Mouse (Mus musculus) intestine, postnatal 0 days (tissue): Measurements from ENCODE around the gene Cry1. TPM values are rescaled to one million over a fixed set of nuclear protein-coding genes. Genes with fewer than 3 reads are reported as not detected.

ENCODE experiments used
- ATAC-seq: fragments of 200-750 bp; cut with Nextera tagmentation; 2 replicates; pipeline ENCODE4 v1.8.0; 2017; ENCODE audit warnings: mild to moderate bottlenecking, moderate TSS enrichment, moderate library complexity
- H3K27ac ChIP-seq: fragments of 300-500 bp; sonication (generic); 2 replicates; pipeline ENCODE4 v1.5.1; 2014; ENCODE audit warnings: mild to moderate bottlenecking, low read depth, low read length, moderate library complexity
- H3K27me3 ChIP-seq: fragments of 300-500 bp; sonication (generic); replicated peaks from 2 replicates; pipeline ENCODE4 v1.6.1; 2014; ENCODE audit warnings: low read length, mixed read lengths; ENCODE audit not compliant: control insufficient read depth, insufficient read depth
- H3K36me3 ChIP-seq: fragments of 300-500 bp; sonication (generic); 2 replicates; pipeline ENCODE4 v1.6.1; 2014; ENCODE audit warnings: mild to moderate bottlenecking, moderate library complexity; ENCODE audit not compliant: control insufficient read depth, insufficient read depth
- H3K4me1 ChIP-seq: fragments of 300-500 bp; sonication (generic); replicated peaks from 2 replicates; pipeline ENCODE4 v1.6.1; 2014; ENCODE audit warnings: antibody characterized with exemption, low read length, mixed read lengths; ENCODE audit not compliant: control insufficient read depth, insufficient read depth
- H3K4me2 ChIP-seq: fragments of 300-500 bp; sonication (generic); replicated peaks from 2 replicates; pipeline ENCODE4 v1.6.1; 2014; ENCODE audit warnings: low read depth, mild to moderate bottlenecking, moderate library complexity
- H3K4me3 ChIP-seq: fragments of 300-500 bp; sonication (generic); 2 replicates; pipeline ENCODE4 v1.5.1; 2014; ENCODE audit warnings: low read depth, low read length
- H3K9ac ChIP-seq: fragments of 300-500 bp; sonication (generic); 2 replicates; pipeline ENCODE4 v1.6.1; 2014; ENCODE audit warnings: mild to moderate bottlenecking, low read depth, low read length
- H3K9me3 ChIP-seq: fragments of 300-500 bp; sonication (generic); 2 replicates; pipeline ENCODE4 v1.6.1; 2016; ENCODE audit warnings: mixed run types; ENCODE audit not compliant: control insufficient read depth
- CTCF ChIP-seq: sonication (generic); IDR thresholded peaks from 2 replicates; pipeline ENCODE4 v1.5.1; 2016; ENCODE audit warnings: low read depth, mild to moderate bottlenecking, control low read depth, antibody characterized with exemption, moderate library complexity
- WGBS: fragments of 180-500 bp; shearing (Covaris S2); extraction: QIAGEN DNeasy Blood & Tissue Kit; methylation state at CpG from one replicate; pipeline ENCODE4 v1.1.7; 2014; 5-methylcytosine and 5-hydroxymethylcytosine counted together
- polyA plus RNA-seq: library from polyadenylated mRNA; unstranded; fragments of >200 nt; fragmentation: Nextera tagmentation; extraction: Ambion mirVana; gene quantifications from 2 replicates; pipeline ENCODE4 v1.2.1, GENCODE M21; 2015

The Cry1 gene
- polyA plus RNA-seq, 1 experiment from 2014 or later, result 18.6 TPM

DNA sequence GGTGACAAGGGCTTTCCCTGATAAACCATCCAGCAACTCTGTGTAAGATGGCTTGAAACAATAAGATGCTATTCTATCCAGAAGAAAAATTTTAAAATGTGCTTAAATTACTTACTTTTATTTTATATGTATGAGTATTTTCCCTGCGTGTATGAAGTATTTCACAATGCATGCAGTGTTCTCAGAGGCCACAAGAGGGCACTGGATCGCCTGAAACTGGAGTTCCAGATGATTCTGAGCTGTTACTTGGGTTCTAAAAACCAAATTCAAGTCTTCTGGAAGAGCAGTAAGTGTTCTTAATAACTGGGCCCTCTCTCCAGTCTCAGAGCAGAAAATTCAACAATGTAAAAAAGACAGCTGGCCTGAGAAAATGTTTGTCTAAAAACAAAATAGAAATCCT lies 30.7 kb downstream of the Cry1 start:
- Histone ChIP-seq H3K4me1 (no peaks in the 10 kb centered on the region), H3K27ac (no peak overlapping the region), H3K4me3 (no peak overlapping the region), H3K4me2 (no peak overlapping the region), H3K9ac (no peak overlapping the region), H3K27me3 (no peaks in the 10 kb centered on the region), H3K36me3 (0 out of 2 replicates have a peak, but pooled peaks cover 3% of the 10 kb centered on the region), H3K9me3 (no peaks in the 10 kb centered on the region)
- ATAC-seq, result no peak
- TF ChIP-seq CTCF, result peak; percentile 86
- WGBS, result 9% methylated on average over 2 of the region's 2 CpGs

DNA sequence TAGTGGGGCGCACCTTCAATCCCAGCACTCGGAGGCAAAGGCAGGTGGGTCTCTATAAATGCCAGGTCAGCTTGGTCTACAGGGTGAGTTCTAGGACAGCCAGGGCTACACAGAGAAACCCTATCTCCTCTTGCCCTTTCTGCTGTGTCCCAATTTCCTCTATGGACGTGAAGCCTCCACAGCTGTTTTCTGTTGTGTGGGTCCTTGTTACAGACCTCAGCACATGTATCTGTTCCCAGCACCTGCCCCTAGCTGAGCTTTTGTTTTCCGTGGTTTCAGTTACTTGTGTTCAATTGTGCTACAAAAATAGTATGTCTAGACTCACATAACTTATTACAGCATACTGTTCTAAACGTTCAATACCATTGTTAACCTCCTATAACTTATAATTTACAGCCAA lies 35.6 kb downstream of the Cry1 start:
- 87% methylated on average over 5 of the region's 5 CpGs for WGBS
- Histone ChIP-seq H3K27me3 (no peaks in the 10 kb centered on the region), H3K9ac (no peak overlapping the region), H3K4me2 (no peak overlapping the region), H3K27ac (no peak overlapping the region), H3K4me3 (no peak overlapping the region), H3K4me1 (no peaks in the 10 kb centered on the region), H3K9me3 (no peaks in the 10 kb centered on the region), H3K36me3 (peaks cover 30% of the 10 kb centered on the region)
- no peak for ATAC-seq
- no peak for TF ChIP-seq CTCF

DNA sequence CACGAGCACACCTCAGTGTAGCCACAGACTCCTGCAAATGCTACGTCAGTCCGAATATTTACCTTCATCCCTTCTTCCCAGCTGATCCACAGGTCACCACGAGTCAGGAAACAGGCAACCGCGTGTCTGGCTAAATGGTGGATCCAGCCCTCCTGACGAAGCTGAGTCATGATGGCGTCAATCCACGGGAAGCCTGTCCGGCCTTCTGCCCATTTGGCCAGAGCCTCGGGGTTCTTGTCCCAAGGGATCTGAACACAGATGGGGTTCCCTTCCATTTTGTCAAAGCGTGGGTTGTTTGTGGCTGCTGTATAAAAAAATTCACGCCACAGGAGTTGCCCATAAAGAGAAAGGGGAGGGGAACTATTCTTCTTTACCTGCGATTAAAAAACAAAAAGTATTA lies 38.6 kb downstream of the Cry1 start:
- Histone ChIP-seq H3K27ac (no peak overlapping the region), H3K27me3 (no peaks in the 10 kb centered on the region), H3K4me3 (no peak overlapping the region), H3K4me1 (no peaks in the 10 kb centered on the region), H3K9me3 (no peaks in the 10 kb centered on the region), H3K9ac (no peak overlapping the region), H3K4me2 (no peak overlapping the region), H3K36me3 (peaks cover 51% of the 10 kb centered on the region)
- ATAC-seq, result no peak
- no peak for TF ChIP-seq CTCF
- 87% methylated on average over 14 of the region's 14 CpGs for WGBS

DNA sequence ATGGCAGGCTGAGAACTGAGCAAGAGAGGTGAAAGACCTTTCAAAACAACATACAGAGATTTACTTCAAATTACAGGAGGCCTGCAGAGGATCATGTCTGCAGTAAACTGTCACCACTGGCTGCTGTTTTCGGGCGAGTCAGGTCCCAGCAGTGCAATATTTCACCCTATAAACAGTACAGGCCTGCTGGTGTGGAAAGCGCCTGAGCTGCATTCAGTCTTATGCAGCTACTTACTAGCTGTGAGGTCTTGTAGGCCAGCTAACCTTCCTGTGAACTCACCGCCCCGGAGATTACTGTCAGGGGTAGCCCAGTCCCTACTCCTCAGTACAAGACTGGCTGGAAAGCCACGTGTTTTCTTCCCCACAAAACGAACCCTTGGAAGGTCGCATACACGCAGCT lies 43.4 kb downstream of the Cry1 start:
- Histone ChIP-seq H3K27me3 (no peaks in the 10 kb centered on the region), H3K4me1 (no peaks in the 10 kb centered on the region), H3K27ac (no peak overlapping the region), H3K4me2 (no peak overlapping the region), H3K9ac (no peak overlapping the region), H3K9me3 (no peaks in the 10 kb centered on the region), H3K36me3 (peaks cover 36% of the 10 kb centered on the region), H3K4me3 (no peak overlapping the region)
- no peak for ATAC-seq
- no peak for TF ChIP-seq CTCF
- 66% methylated on average over 9 of the region's 9 CpGs for WGBS

DNA sequence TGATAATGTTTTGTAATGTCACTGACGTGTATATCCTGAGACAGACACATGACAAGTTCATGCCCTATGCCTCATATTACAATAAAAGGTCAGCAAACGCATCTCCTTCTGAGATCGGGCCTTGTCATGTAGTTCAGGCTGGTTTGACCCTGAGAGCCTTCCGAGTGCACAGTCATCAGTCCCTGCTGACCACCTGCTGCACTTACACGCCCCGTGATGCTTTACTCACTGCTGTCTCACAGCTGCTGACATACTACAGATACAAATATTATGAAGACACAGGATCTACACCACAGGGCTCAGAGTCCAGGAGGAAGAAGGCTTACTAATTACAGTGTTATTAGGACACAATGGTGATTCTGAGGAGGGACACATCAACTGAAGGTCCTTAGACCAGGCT lies 48.3 kb downstream of the Cry1 start:
- H3K27ac ChIP-seq, result no peak overlapping the region
- ATAC-seq, result no peak
- H3K4me2 ChIP-seq, result no peak overlapping the region
- H3K4me3 ChIP-seq, result no peak overlapping the region
- WGBS, result 79% methylated on average over 6 of the region's 6 CpGs
- no peaks in the 10 kb centered on the region for H3K27me3 ChIP-seq
- peaks cover 13% of the 10 kb centered on the region; the same call in 1 of the 2 replicates for H3K36me3 ChIP-seq
- no peaks in the 10 kb centered on the region for H3K9me3 ChIP-seq
- no peak overlapping the region for H3K9ac ChIP-seq
- H3K4me1 ChIP-seq, result no peaks in the 10 kb centered on the region
- TF ChIP-seq CTCF, result no peak

DNA sequence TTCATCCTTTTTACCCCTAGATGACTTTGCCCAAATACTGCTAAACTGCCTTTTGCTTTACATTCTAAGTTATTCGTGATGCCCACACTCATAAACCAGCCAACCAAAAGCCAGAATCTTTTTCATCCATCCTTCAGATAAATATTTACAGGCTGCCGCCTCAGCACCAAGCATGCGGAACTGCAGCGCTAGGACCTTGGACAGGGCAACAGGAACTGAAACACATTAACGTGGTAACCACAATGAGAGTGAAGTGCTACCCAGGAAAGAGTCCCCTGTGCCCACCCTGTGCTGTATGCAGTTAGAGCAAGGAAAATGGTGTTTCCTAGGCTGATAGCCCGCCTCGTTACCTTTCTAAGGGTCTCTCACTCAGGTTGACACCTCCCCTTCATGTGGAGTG lies 56.4 kb downstream of the Cry1 start:
- no peak for TF ChIP-seq CTCF
- ATAC-seq, result peak; percentile 34
- no peak overlapping the region for H3K27ac ChIP-seq
- no peaks in the 10 kb centered on the region for H3K27me3 ChIP-seq
- H3K9me3 ChIP-seq, result no peaks in the 10 kb centered on the region
- peak overlapping the region; percentile 67 for H3K4me3 ChIP-seq
- WGBS, result 9% methylated on average over 7 of the region's 7 CpGs
- H3K36me3 ChIP-seq, result peaks cover 11% of the 10 kb centered on the region; the same call in 1 of the 2 replicates
- no peak overlapping the region for H3K9ac ChIP-seq
- peaks cover 5% of the 10 kb centered on the region; the same call in 1 of the 2 replicates for H3K4me1 ChIP-seq
- H3K4me2 ChIP-seq, result peak overlapping the region; percentile 70
